24 mouse cellular contexts compared by ENCODE assay signal in genomic region chr6:122813640-122814039, GRCm38 (mm10).
"Had no signal": no experiment of that assay in that cellular context is flagged by ENCODE, and none has a peak within 500 bp of the region (broad histone marks: within the 10 kb centered on the region; RNA-seq: fewer than 3 reads in every experiment).

No protein-coding gene starts in this region.

- H3K4me2 ChIP-seq: heart, embryonic 12.5 days; hindbrain, embryonic 12.5 days; hindbrain, embryonic 14.5 days; intestine, embryonic 15.5 days; limb, embryonic 12.5 days had no signal

- DNase-seq: gastrocnemius, adult 2 months; gastrocnemius, postnatal 10 days; gastrocnemius, postnatal 25 days; heart, adult 18-20 months; heart, postnatal 10 days; heart, postnatal 4 days; kidney, adult 18-20 months; kidney, adult 8-10 months; kidney, postnatal 10 days; kidney, postnatal 25 days; kidney, postnatal 4 days had no signal

- H3K36me3 ChIP-seq: heart, embryonic 10.5 days; heart, embryonic 12.5 days; hindbrain, embryonic 10.5 days; hindbrain, embryonic 12.5 days; intestine, embryonic 15.5 days; limb, embryonic 10.5 days; limb, embryonic 12.5 days had no signal

- H3K9me3 ChIP-seq: heart, embryonic 10.5 days; heart, embryonic 12.5 days; hindbrain, embryonic 10.5 days; hindbrain, embryonic 12.5 days; intestine, embryonic 15.5 days; limb, embryonic 10.5 days; limb, embryonic 12.5 days had no signal

- H3K27ac ChIP-seq: gastrocnemius, adult 2 months; heart, embryonic 10.5 days; hindbrain, embryonic 10.5 days; hindbrain, embryonic 12.5 days; hindbrain, embryonic 14.5 days; intestine, embryonic 15.5 days; layer of hippocampus, adult 2 months; left cerebral cortex, adult 2 months; limb, embryonic 10.5 days; limb, embryonic 12.5 days had no signal

- H3K4me3 ChIP-seq: gastrocnemius, adult 2 months; heart, embryonic 10.5 days; heart, embryonic 12.5 days; hindbrain, embryonic 10.5 days; hindbrain, embryonic 12.5 days; intestine, embryonic 15.5 days; layer of hippocampus, adult 2 months; left cerebral cortex, adult 2 months; limb, embryonic 10.5 days; limb, embryonic 12.5 days had no signal

- H3K9ac ChIP-seq: heart, embryonic 12.5 days; hindbrain, embryonic 12.5 days; hindbrain, embryonic 14.5 days; intestine, embryonic 15.5 days; limb, embryonic 12.5 days had no signal

- ATAC-seq: hindbrain, embryonic 16.5 days; inflammation-experienced regulatory T-cells, adult 6 months; intestine, embryonic 15.5 days; intestine, postnatal 0 days had no signal

- H3K27me3 ChIP-seq: heart, embryonic 12.5 days; hindbrain, embryonic 12.5 days; intestine, embryonic 15.5 days; limb, embryonic 12.5 days had no signal
